Mouse (Mus musculus): ENCODE data around the gene Ddhd1.

The Ddhd1 gene

DNA sequence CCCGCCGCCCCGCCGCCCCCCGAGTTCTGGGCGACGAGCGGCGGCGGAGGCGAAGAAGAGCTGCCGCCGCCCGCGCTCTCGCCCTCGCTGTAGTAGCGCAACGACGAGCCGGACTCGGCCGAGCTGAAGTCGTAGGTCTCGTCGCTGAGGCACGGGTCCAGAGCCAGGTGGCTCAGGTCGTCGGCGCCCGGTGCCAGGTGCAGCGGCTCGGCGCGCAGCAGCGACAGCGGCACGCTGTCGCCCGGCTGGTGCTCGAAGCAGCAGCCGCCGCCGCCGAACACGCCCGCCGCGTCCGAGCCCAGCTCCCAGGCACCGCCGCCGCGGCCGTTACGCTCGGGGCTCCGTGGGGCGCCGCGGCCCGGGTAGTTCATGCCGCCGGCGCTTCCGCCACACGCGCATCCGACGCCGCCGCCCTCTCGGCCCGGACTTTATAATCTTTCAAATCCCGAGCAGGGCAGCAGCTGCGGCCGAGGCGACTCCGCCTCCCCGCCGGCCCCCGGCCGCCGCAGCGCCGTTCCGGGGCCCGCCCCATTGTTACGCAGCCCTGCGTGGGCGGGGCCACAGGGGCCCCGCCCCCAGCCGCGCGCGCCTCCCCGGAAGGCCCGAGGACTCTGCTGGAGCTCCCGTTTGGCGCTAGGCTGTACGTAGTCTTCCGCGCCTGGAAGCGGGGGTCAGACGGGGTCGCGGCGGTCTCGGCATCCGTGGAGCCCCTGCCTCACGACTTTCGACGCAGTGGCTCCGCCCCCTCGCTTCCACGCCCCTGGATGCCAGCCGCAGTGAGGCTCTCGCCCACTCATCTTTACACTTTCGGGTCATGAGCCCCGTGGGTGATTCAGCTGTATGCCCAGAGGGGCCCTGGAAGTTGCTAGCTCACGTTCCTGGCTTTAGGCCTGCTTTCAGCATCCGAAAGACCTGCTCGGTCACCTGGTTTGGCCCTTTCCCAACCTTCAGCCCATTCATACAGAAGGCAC, at the start of gene Ddhd1:
Gene Ddhd1 (minus strand): TSS at position 503 of the 971 bp plus-strand sequence.
- TF ChIP-seq POU5F1 (IDR thresholded peaks at IDR 0.05; ENCODE audit: borderline replicate concordance, low read length) (no peak), NANOG (IDR thresholded peaks at IDR 0.05; ENCODE audit: borderline replicate concordance, low read length) (no peak), CTCF (conservative IDR thresholded peaks at IDR 0.05; ENCODE audit: low read length) (no peak)
- no peaks in the 10 kb centered on the region for H3K36me3 ChIP-seq (ENCODE audit: insufficient read depth, low read length)
- H3K4me1 ChIP-seq (replicated peaks; ENCODE audit: low read depth, low read length), result peaks cover 20% of the 10 kb centered on the region
- peaks cover 9% of the 10 kb centered on the region for H3K27me3 ChIP-seq (ENCODE audit: insufficient read depth, low read length)
- H3K4me3 ChIP-seq (replicated peaks; ENCODE audit: low read length), result peak within 1 kb of the TSS; percentile 90
- no peaks in the 10 kb centered on the region for H3K9me3 ChIP-seq (ENCODE audit: low read length)

DNA sequence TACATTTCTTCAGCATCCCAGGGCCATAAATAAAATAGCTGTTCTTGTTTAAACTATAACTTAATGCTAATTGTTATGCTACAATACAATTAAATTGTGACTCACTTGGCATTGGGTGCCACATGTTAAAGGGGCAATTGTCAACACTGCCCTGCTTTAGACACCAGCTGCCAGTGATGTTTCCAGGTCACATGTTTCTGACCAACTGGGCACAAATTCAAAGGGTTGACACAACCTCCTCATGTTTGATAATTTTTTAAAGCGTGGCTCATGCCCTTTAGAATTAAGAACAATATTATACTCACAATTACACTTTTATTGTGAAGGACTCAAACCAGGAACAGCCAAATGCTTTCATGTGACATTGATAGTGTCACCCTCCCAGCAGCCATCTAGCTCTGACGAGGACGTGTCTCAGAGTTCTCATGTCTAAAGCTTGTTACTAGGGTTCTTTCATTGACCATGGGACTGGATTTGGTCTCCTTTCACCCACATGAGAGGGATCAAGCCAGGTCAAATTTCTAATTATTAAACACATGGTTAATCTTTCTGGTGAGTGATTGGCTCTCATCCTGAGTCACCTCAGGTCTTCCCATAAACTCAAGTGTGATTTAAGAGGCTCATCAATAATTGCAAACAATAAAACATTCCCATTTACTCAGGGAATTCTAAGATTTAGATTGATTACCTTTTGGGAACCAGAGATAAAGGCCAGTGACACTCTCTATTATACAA, 49.4 kb upstream of the Ddhd1 start:
- peaks cover 5% of the 10 kb centered on the region for H3K4me1 ChIP-seq (replicated peaks; ENCODE audit: low read depth, low read length)
- no peaks in the 10 kb centered on the region for H3K36me3 ChIP-seq (ENCODE audit: insufficient read depth, low read length)
- H3K4me3 ChIP-seq (replicated peaks; ENCODE audit: low read length), result no peak overlapping the region
- TF ChIP-seq NANOG (IDR thresholded peaks at IDR 0.05; ENCODE audit: borderline replicate concordance, low read length), result no peak
- TF ChIP-seq POU5F1 (IDR thresholded peaks at IDR 0.05; ENCODE audit: borderline replicate concordance, low read length), result no peak
- no peak for TF ChIP-seq CTCF (conservative IDR thresholded peaks at IDR 0.05; ENCODE audit: low read length)
- peaks cover 14% of the 10 kb centered on the region for H3K9me3 ChIP-seq (ENCODE audit: low read length)
- H3K27me3 ChIP-seq (ENCODE audit: insufficient read depth, low read length), result no peaks in the 10 kb centered on the region

DNA sequence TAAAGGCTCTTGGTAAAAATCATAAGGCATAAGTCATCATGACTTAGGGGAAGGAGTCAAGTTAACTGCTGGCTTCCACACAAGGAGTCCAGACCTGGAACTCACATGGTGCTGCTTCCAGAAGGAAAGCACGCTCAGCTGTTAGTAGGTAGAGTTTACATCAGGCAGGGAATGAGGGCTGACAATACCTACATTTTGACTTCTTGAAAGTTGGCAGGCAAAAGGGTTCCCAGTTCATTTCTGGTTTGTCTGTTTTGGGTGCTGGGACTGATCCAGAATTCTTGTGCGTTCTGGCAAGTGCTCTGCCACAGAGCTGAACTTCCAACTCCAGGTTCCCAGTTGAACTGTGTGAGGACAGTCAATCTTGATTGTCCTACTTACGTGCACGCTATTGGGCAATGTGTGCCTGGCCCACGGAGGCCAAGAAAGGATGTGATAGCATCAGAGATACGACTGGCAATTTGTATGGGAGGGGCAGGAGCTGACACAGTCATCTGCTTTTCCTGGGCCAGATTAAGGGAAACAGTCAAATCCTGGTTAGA, 42.2 kb upstream of the Ddhd1 start:
- TF ChIP-seq POU5F1 (IDR thresholded peaks at IDR 0.05; ENCODE audit: borderline replicate concordance, low read length) (no peak), NANOG (IDR thresholded peaks at IDR 0.05; ENCODE audit: borderline replicate concordance, low read length) (no peak), CTCF (conservative IDR thresholded peaks at IDR 0.05; ENCODE audit: low read length) (no peak)
- Histone ChIP-seq H3K4me1 (replicated peaks; ENCODE audit: low read depth, low read length) (no peaks in the 10 kb centered on the region), H3K9me3 (ENCODE audit: low read length) (peaks cover 14% of the 10 kb centered on the region), H3K36me3 (ENCODE audit: insufficient read depth, low read length) (no peaks in the 10 kb centered on the region), H3K27me3 (ENCODE audit: insufficient read depth, low read length) (no peaks in the 10 kb centered on the region), H3K4me3 (replicated peaks; ENCODE audit: low read length) (no peak overlapping the region)

DNA sequence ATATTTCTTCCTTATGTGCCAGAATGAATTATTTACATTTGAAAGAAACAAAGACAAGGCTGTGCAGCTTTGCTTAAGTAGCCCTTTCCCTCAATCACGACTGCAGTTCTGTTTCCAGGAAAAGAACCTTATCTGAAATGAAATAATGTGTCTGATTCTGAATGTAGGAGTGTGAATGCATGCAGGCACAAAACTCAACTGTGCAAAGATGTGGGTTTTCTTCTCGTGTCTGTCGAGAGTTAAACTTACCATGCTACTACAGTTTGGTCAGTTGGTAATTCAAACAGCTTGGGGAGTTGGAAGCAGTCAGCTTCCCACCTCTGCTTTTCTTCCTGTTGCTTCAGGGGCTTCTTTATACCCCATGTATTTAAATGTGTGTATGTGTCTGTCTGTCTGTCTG, 40.9 kb upstream of the Ddhd1 start:
- no peaks in the 10 kb centered on the region for H3K36me3 ChIP-seq (ENCODE audit: insufficient read depth, low read length)
- no peaks in the 10 kb centered on the region for H3K4me1 ChIP-seq (replicated peaks; ENCODE audit: low read depth, low read length)
- TF ChIP-seq NANOG (IDR thresholded peaks at IDR 0.05; ENCODE audit: borderline replicate concordance, low read length), result no peak
- no peak for TF ChIP-seq CTCF (conservative IDR thresholded peaks at IDR 0.05; ENCODE audit: low read length)
- TF ChIP-seq POU5F1 (IDR thresholded peaks at IDR 0.05; ENCODE audit: borderline replicate concordance, low read length), result no peak
- H3K4me3 ChIP-seq (replicated peaks; ENCODE audit: low read length), result no peak overlapping the region
- H3K9me3 ChIP-seq (ENCODE audit: low read length), result peaks cover 5% of the 10 kb centered on the region; the same call in 1 of the 2 replicates
- H3K27me3 ChIP-seq (ENCODE audit: insufficient read depth, low read length), result no peaks in the 10 kb centered on the region

DNA sequence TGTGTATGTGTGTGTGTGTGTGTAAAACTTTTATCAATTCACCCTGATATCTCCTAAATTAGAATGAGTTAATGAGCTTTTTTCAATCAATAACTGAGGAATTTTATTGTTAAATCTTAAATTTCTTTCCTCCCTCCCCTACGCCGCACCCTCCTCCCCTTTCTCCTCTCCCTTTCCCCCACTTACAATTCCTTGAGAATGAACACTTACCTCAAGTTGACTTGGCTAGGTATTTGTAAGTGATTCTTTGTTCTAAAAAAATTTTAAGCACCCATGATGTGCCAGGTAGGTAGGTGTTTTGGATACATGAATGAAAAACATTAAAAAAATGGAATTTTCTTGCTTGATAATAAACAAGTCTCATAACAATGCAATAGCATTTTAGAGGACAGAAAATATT, 38.2 kb upstream of the Ddhd1 start:
- TF ChIP-seq POU5F1 (IDR thresholded peaks at IDR 0.05; ENCODE audit: borderline replicate concordance, low read length), result no peak
- no peak for TF ChIP-seq NANOG (IDR thresholded peaks at IDR 0.05; ENCODE audit: borderline replicate concordance, low read length)
- TF ChIP-seq CTCF (conservative IDR thresholded peaks at IDR 0.05; ENCODE audit: low read length), result no peak

DNA sequence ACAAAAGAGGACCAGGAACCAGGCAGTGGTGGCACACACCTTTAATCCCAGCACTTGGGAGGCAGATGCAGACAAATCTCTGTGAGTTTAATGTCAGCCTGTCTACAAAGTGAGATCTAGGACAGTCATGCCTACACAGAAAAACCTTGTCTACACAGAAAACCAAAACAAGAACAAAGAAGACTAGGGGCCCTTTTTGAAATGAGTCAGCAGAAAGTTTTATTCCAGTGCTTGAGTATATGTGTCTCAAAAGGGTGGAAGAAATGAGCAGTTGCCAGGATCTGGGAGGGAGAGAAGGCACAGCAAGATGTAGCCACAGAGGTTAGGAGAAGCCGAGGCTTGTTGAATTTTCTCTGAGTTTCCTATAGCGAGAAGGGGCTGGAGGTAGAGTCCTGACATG, 35.9 kb upstream of the Ddhd1 start:
- no peaks in the 10 kb centered on the region for H3K9me3 ChIP-seq (ENCODE audit: low read length)
- H3K4me3 ChIP-seq (replicated peaks; ENCODE audit: low read length), result no peak overlapping the region
- H3K36me3 ChIP-seq (ENCODE audit: insufficient read depth, low read length), result no peaks in the 10 kb centered on the region
- H3K27me3 ChIP-seq (ENCODE audit: insufficient read depth, low read length), result no peaks in the 10 kb centered on the region
- H3K4me1 ChIP-seq (replicated peaks; ENCODE audit: low read depth, low read length), result peaks cover 9% of the 10 kb centered on the region
- TF ChIP-seq NANOG (IDR thresholded peaks at IDR 0.05; ENCODE audit: borderline replicate concordance, low read length) (no peak), CTCF (conservative IDR thresholded peaks at IDR 0.05; ENCODE audit: low read length) (no peak), POU5F1 (IDR thresholded peaks at IDR 0.05; ENCODE audit: borderline replicate concordance, low read length) (no peak)

More for the DNA sequence above, 38.2 kb upstream of the Ddhd1 start:
- no peaks in the 10 kb centered on the region for H3K9me3 ChIP-seq (ENCODE audit: low read length)
- H3K4me3 ChIP-seq (replicated peaks; ENCODE audit: low read length), result no peak overlapping the region
- no peaks in the 10 kb centered on the region for H3K27me3 ChIP-seq (ENCODE audit: insufficient read depth, low read length)
- no peaks in the 10 kb centered on the region for H3K36me3 ChIP-seq (ENCODE audit: insufficient read depth, low read length)
- peaks cover 3% of the 10 kb centered on the region for H3K4me1 ChIP-seq (replicated peaks; ENCODE audit: low read depth, low read length)

DNA sequence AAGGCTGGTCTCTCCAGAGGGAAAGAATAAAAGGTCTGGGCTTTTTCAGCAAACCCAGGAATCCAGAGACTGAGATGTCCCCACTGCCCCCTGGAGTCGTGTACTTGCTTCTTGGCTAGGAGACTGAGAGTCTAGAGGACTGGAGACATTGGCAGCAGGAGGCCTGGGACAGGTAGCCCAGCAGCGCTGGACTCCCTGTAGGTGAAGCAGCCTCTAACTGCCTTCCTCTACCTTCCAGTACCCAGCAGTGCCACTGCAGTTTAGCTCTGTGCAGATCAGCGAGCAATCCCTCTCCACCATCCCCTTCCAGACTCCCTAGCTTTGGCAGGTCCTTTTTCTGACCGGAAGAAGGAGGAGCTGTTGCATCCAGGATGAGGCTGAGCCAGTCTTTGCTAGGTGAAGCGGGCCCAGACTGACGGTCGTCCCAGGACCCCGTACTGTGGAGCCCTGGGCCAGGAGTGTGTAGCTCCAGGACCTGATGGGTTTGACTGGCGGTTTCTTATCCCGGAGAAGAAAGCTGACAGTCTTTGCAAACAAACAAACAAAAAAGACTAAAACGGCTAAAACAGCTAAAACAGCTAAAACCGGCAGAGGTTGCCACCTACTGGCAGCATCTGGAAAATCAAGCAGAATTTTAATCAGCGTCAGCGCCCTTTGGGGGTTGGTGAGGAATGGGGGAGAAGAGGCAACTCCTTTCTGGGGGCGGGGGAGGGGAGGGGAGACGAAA, 32.7 kb upstream of the Ddhd1 start:
- H3K4me1 ChIP-seq (replicated peaks; ENCODE audit: low read depth, low read length), result peaks cover 9% of the 10 kb centered on the region
- peak overlapping the region; percentile 74 for H3K4me3 ChIP-seq (replicated peaks; ENCODE audit: low read length)
- TF ChIP-seq CTCF (conservative IDR thresholded peaks at IDR 0.05; ENCODE audit: low read length), result peak; percentile 65
- TF ChIP-seq NANOG (IDR thresholded peaks at IDR 0.05; ENCODE audit: borderline replicate concordance, low read length), result no peak
- no peaks in the 10 kb centered on the region for H3K27me3 ChIP-seq (ENCODE audit: insufficient read depth, low read length)
- H3K36me3 ChIP-seq (ENCODE audit: insufficient read depth, low read length), result no peaks in the 10 kb centered on the region
- H3K9me3 ChIP-seq (ENCODE audit: low read length), result no peaks in the 10 kb centered on the region

Measured in E14TG2a.4 (cell line).